Mouse (Mus musculus): Measurements from ENCODE around the gene S100a3. TPM values are rescaled to one million over a fixed set of nuclear protein-coding genes. Genes with fewer than 3 reads are reported as not detected.

The S100a3 gene
- polyA plus RNA-seq, 1 experiment, result 0.46 TPM

GRCm38 (mm10) chr3:90611494-90611893, 51.1 kb downstream of the S100a3 start:
- 95% methylated on average over 3 of the region's 3 CpGs for WGBS
- H3K4me1 ChIP-seq (ENCODE audit: control insufficient read depth, insufficient read depth, insufficient read length), result peaks cover 27% of the 10 kb centered on the region; the same call in 1 of the 2 replicates
- H3K27me3 ChIP-seq (ENCODE audit: control insufficient read depth, insufficient read depth, low read length), result no peaks in the 10 kb centered on the region
- DNase-seq (ENCODE audit: low read depth in 1 of 2, low spot score in 2 of 2), result no peak
- H3K4me3 ChIP-seq (ENCODE audit: extremely low read depth, insufficient read depth, insufficient read length), result no peak overlapping the region
- no peak for TF ChIP-seq POLR2A (IDR thresholded peaks at IDR 0.05; ENCODE audit: low read depth, low read length)
- TF ChIP-seq CTCF (IDR thresholded peaks at IDR 0.05; ENCODE audit: extremely low read depth, insufficient read depth, insufficient read length, insufficient replicate concordance), result no peak
- no peaks in the 10 kb centered on the region for H3K36me3 ChIP-seq (ENCODE audit: control insufficient read depth, insufficient read depth, low read length)
- peak overlapping the region; percentile 55 for H3K27ac ChIP-seq (ENCODE audit: insufficient read depth, low read length)

- Histone ChIP-seq H3K4me3 (ENCODE audit: extremely low read depth, insufficient read depth, insufficient read length) (no peak overlapping the region), H3K27ac (ENCODE audit: insufficient read depth, low read length) (peak overlapping the region; percentile 55), H3K27me3 (ENCODE audit: control insufficient read depth, insufficient read depth, low read length) (no peaks in the 10 kb centered on the region), H3K36me3 (ENCODE audit: control insufficient read depth, insufficient read depth, low read length) (no peaks in the 10 kb centered on the region), H3K4me1 (ENCODE audit: control insufficient read depth, insufficient read depth, insufficient read length) (peaks cover 27% of the 10 kb centered on the region; the same call in 1 of the 2 replicates)
- peak in 1 of 2 experiments; percentile 25 for DNase-seq (ENCODE audit: low read depth in 1 of 2, low spot score in 2 of 2)
- TF ChIP-seq CTCF (IDR thresholded peaks at IDR 0.05; ENCODE audit: extremely low read depth, insufficient read depth, insufficient read length, insufficient replicate concordance) (no peak), POLR2A (IDR thresholded peaks at IDR 0.05; ENCODE audit: low read depth, low read length) (no peak)
- WGBS, result 28% methylated on average over 4 of the region's 4 CpGs
These were observed 51.7 kb downstream of the S100a3 start for GRCm38 (mm10) chr3:90612061-90612460.

GRCm38 (mm10) chr3:90612728-90613291, 52.4 kb downstream of the S100a3 start, which contains the start of gene S100a6:
Gene S100a6, plus strand, starts transcription at chr3:90612882.
- no peaks in the 10 kb centered on the region for H3K36me3 ChIP-seq (ENCODE audit: control insufficient read depth, insufficient read depth, low read length)
- 6% methylated on average over 23 of the region's 23 CpGs for WGBS
- peak; percentile 66 to 84 for DNase-seq (ENCODE audit: low read depth in 1 of 2, low spot score in 2 of 2)
- peaks cover 27% of the 10 kb centered on the region; the same call in 1 of the 2 replicates for H3K4me1 ChIP-seq (ENCODE audit: control insufficient read depth, insufficient read depth, insufficient read length)
- peak within 1 kb of the TSS; percentile 40 for H3K4me3 ChIP-seq (ENCODE audit: extremely low read depth, insufficient read depth, insufficient read length)
- peak; percentile 79; the same call in 1 of the 2 replicates for TF ChIP-seq CTCF (IDR thresholded peaks at IDR 0.05; ENCODE audit: extremely low read depth, insufficient read depth, insufficient read length, insufficient replicate concordance)
- no peak for TF ChIP-seq POLR2A (IDR thresholded peaks at IDR 0.05; ENCODE audit: low read depth, low read length)
- H3K27me3 ChIP-seq (ENCODE audit: control insufficient read depth, insufficient read depth, low read length), result no peaks in the 10 kb centered on the region
- peak within 1 kb of the TSS; percentile 55 for H3K27ac ChIP-seq (ENCODE audit: insufficient read depth, low read length)

- DNase-seq (ENCODE audit: low read depth in 1 of 2, low spot score in 2 of 2), result no peak
- WGBS, result 43% methylated on average over 7 of the region's 7 CpGs
- no peak for TF ChIP-seq POLR2A (IDR thresholded peaks at IDR 0.05; ENCODE audit: low read depth, low read length)
- TF ChIP-seq CTCF (IDR thresholded peaks at IDR 0.05; ENCODE audit: extremely low read depth, insufficient read depth, insufficient read length, insufficient replicate concordance), result no peak
- Histone ChIP-seq H3K4me1 (ENCODE audit: control insufficient read depth, insufficient read depth, insufficient read length) (peaks cover 27% of the 10 kb centered on the region; the same call in 1 of the 2 replicates), H3K4me3 (ENCODE audit: extremely low read depth, insufficient read depth, insufficient read length) (peak overlapping the region; percentile 40), H3K36me3 (ENCODE audit: control insufficient read depth, insufficient read depth, low read length) (no peaks in the 10 kb centered on the region), H3K27me3 (ENCODE audit: control insufficient read depth, insufficient read depth, low read length) (no peaks in the 10 kb centered on the region), H3K27ac (ENCODE audit: insufficient read depth, low read length) (peak overlapping the region; percentile 49)
These were observed 53.2 kb downstream of the S100a3 start for GRCm38 (mm10) chr3:90613461-90614147.

GRCm38 (mm10) chr3:90614148-90614530, 53.8 kb downstream of the S100a3 start:
- Histone ChIP-seq H3K27ac (ENCODE audit: insufficient read depth, low read length) (no peak overlapping the region), H3K4me3 (ENCODE audit: extremely low read depth, insufficient read depth, insufficient read length) (peak overlapping the region; percentile 40; the same call in 1 of the 2 replicates), H3K36me3 (ENCODE audit: control insufficient read depth, insufficient read depth, low read length) (no peaks in the 10 kb centered on the region), H3K4me1 (ENCODE audit: control insufficient read depth, insufficient read depth, insufficient read length) (peaks cover 22% of the 10 kb centered on the region; the same call in 1 of the 2 replicates), H3K27me3 (ENCODE audit: control insufficient read depth, insufficient read depth, low read length) (no peaks in the 10 kb centered on the region)
- TF ChIP-seq CTCF (IDR thresholded peaks at IDR 0.05; ENCODE audit: extremely low read depth, insufficient read depth, insufficient read length, insufficient replicate concordance) (no peak), POLR2A (IDR thresholded peaks at IDR 0.05; ENCODE audit: low read depth, low read length) (no peak)
- DNase-seq (ENCODE audit: low read depth in 1 of 2, low spot score in 2 of 2), result no peak
- 81% methylated on average over 6 of the region's 6 CpGs for WGBS

GRCm38 (mm10) chr3:90614611-90615251, 54.4 kb downstream of the S100a3 start:
- peaks cover 21% of the 10 kb centered on the region; the same call in 1 of the 2 replicates for H3K4me1 ChIP-seq (ENCODE audit: control insufficient read depth, insufficient read depth, insufficient read length)
- H3K27ac ChIP-seq (ENCODE audit: insufficient read depth, low read length), result no peak overlapping the region
- no peak for DNase-seq (ENCODE audit: low read depth in 1 of 2, low spot score in 2 of 2)
- TF ChIP-seq POLR2A (IDR thresholded peaks at IDR 0.05; ENCODE audit: low read depth, low read length) (no peak), CTCF (IDR thresholded peaks at IDR 0.05; ENCODE audit: extremely low read depth, insufficient read depth, insufficient read length, insufficient replicate concordance) (no peak)
- WGBS, result 84% methylated on average over 11 of the region's 11 CpGs
- H3K27me3 ChIP-seq (ENCODE audit: control insufficient read depth, insufficient read depth, low read length), result no peaks in the 10 kb centered on the region
- H3K36me3 ChIP-seq (ENCODE audit: control insufficient read depth, insufficient read depth, low read length), result no peaks in the 10 kb centered on the region
- H3K4me3 ChIP-seq (ENCODE audit: extremely low read depth, insufficient read depth, insufficient read length), result no peak overlapping the region

All from spleen, adult 2 months (tissue).